Mouse (Mus musculus) embryonic facial prominence, embryonic 11.5 days (tissue): ENCODE data around the gene Araf. TPM values are rescaled to one million over a fixed set of nuclear protein-coding genes. Genes with fewer than 3 reads are reported as not detected.

Experiments
- ATAC-seq: fragments of 200-750 bp; cut with Nextera tagmentation; replicated peaks from 2 replicates; pipeline ENCODE4 v1.8.0; 2017; ENCODE audit warnings: low read depth; ENCODE audit not compliant: insufficient number of reproducible peaks, low FRiP score, low TSS enrichment
- DNase-seq: peaks from one replicate; pipeline ENCODE4 v3.0.0-alpha.2; 2015; ENCODE audit warnings: low spot score
- H3K27ac ChIP-seq: fragments of 300-500 bp; sonication (generic); replicated peaks from 2 replicates; pipeline ENCODE4 v1.5.1; 2014; ENCODE audit warnings: mild to moderate bottlenecking, low read depth, low read length, control low read depth
- H3K27me3 ChIP-seq: fragments of 300-500 bp; sonication (generic); 2 replicates; pipeline ENCODE4 v1.6.1; 2014; ENCODE audit warnings: mild to moderate bottlenecking, low read length, moderate library complexity, mixed read lengths; ENCODE audit not compliant: control insufficient read depth, insufficient read depth
- H3K36me3 ChIP-seq: fragments of 300-500 bp; sonication (generic); replicated peaks from 2 replicates; pipeline ENCODE4 v1.6.1; 2014; ENCODE audit warnings: low read depth, mild to moderate bottlenecking, low read length, moderate library complexity, mixed read lengths; ENCODE audit not compliant: control insufficient read depth, insufficient read depth
- H3K4me1 ChIP-seq: fragments of 300-500 bp; sonication (generic); 2 replicates; pipeline ENCODE4 v1.6.1; 2014; ENCODE audit warnings: low read length, mixed read lengths; ENCODE audit not compliant: control insufficient read depth, insufficient read depth
- H3K4me2 ChIP-seq: fragments of 300-500 bp; sonication (generic); 2 replicates; pipeline ENCODE4 v1.6.1; 2014; ENCODE audit warnings: low read depth, mild to moderate bottlenecking, control low read depth, low read length, moderate library complexity
- H3K4me3 ChIP-seq: fragments of 300-500 bp; sonication (generic); 2 replicates; pipeline ENCODE4 v1.5.1; 2014; ENCODE audit warnings: low read depth, low read length, control low read depth
- H3K9ac ChIP-seq: fragments of 300-500 bp; sonication (generic); replicated peaks from 2 replicates; pipeline ENCODE4 v1.6.1; 2014; ENCODE audit warnings: mild to moderate bottlenecking, control low read depth, low read length
- H3K9me3 ChIP-seq: fragments of 300-500 bp; sonication (generic); replicated peaks from 2 replicates; pipeline ENCODE4 v1.6.1; 2016; ENCODE audit warnings: mild to moderate bottlenecking, low read length, inconsistent platforms, mixed read lengths; ENCODE audit not compliant: control insufficient read depth
- WGBS: fragments of 180-500 bp; shearing (Covaris S2); extraction: QIAGEN DNeasy Blood & Tissue Kit; methylation state at CpG from one replicate; pipeline ENCODE4 v1.1.7; 2014; 5-methylcytosine and 5-hydroxymethylcytosine counted together
- polyA plus RNA-seq: library from polyadenylated mRNA; unstranded; fragments of >200 nt; fragmentation: Nextera tagmentation; extraction: Ambion mirVana; gene quantifications from 2 replicates; pipeline ENCODE4 v1.2.1, GENCODE M21; 2014

Araf gene
- 68.0 and 74.8 TPM in 2 replicates for polyA plus RNA-seq

DNA sequence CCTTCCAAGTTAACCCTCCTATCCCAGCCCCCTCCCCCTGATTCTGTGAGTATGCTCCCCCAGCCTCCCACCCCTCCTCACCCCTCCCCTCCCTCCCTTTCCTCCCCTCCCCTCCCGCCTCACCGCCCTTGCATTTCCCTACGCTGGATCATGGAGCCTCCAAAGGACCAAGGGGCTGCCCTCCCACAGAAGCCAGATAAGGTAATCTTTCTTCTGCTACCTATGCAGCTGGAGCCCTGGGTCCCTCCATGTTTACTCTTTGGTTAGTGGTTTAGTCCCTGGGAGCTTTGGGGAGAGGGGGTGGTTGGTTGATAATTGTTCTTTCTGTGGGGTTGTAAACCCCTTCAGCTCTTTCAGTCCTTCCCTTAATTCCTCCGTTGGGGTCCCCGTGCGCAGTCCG, at the start of gene Araf:
Araf (plus strand) TSS at position 134 of the 400 bp plus-strand sequence.
- Histone ChIP-seq H3K4me2 (peak within 1 kb of the TSS; percentile 43), H3K9me3 (no peaks in the 10 kb centered on the region), H3K36me3 (no peaks in the 10 kb centered on the region), H3K4me1 (no peaks in the 10 kb centered on the region), H3K27me3 (no peaks in the 10 kb centered on the region), H3K9ac (peak within 1 kb of the TSS; percentile 56), H3K27ac (peak within 1 kb of the TSS; percentile 67), H3K4me3 (peak within 1 kb of the TSS; percentile 41)
- peak; percentile 38 for DNase-seq
- ATAC-seq: peak; percentile 40
- 11% methylated on average over 5 of the region's 7 CpGs for WGBS

DNA sequence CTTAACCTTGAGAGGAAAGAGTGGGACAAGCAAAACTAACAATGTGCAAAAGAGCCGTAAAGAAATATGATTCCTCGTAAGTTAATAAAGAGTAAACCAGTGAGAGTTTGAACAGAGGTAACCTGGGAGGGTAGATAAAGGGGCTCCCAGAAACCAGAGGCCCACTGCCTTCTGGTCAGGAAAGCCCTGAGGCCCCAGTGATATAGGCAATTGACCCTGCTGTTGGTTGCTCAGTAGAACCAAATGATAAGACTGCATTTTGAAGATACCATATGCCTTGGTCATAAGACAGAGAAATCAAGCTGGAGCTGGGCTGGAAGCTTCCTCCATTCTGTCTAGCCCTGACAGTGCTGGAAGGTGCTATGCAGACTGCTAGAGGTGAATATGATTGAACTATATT, 48.8 kb upstream of the Araf start:
- Histone ChIP-seq H3K9me3 (no peaks in the 10 kb centered on the region), H3K27me3 (no peaks in the 10 kb centered on the region), H3K4me1 (no peaks in the 10 kb centered on the region), H3K4me3 (no peak overlapping the region), H3K27ac (no peak overlapping the region), H3K4me2 (no peak overlapping the region), H3K9ac (no peak overlapping the region), H3K36me3 (no peaks in the 10 kb centered on the region)
- DNase-seq (no peak), ATAC-seq (no peak)
- WGBS: 90% methylated on average over 2 of the region's 2 CpGs

DNA sequence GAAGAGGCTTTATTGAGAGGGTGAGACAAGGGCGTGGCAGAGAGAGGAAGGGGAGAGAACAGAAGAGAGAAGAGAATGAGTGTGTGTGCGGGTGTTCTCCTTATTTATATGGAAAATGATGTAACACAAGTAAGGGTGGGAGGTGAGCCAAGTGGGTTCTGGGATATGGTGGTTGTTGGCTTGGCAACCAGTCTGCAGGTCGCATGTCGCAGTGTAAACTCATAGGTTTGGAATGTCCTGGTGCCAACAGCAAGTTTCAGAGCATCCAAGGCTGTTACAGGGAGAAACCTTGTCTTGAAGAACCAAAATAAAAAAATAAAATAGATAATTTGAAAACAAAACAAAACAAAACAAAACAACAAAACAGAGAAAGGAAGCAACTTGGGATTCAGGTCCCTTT, 36.4 kb upstream of the Araf start:
- H3K4me3 ChIP-seq: no peak overlapping the region
- no peaks in the 10 kb centered on the region for H3K9me3 ChIP-seq
- H3K27me3 ChIP-seq: no peaks in the 10 kb centered on the region
- 89% methylated on average over 4 of the region's 4 CpGs for WGBS
- H3K27ac ChIP-seq: no peak overlapping the region
- H3K4me1 ChIP-seq: no peaks in the 10 kb centered on the region
- no peak overlapping the region for H3K9ac ChIP-seq
- no peak overlapping the region for H3K4me2 ChIP-seq
- no peaks in the 10 kb centered on the region for H3K36me3 ChIP-seq
- ATAC-seq: no peak
- DNase-seq: no peak

DNA sequence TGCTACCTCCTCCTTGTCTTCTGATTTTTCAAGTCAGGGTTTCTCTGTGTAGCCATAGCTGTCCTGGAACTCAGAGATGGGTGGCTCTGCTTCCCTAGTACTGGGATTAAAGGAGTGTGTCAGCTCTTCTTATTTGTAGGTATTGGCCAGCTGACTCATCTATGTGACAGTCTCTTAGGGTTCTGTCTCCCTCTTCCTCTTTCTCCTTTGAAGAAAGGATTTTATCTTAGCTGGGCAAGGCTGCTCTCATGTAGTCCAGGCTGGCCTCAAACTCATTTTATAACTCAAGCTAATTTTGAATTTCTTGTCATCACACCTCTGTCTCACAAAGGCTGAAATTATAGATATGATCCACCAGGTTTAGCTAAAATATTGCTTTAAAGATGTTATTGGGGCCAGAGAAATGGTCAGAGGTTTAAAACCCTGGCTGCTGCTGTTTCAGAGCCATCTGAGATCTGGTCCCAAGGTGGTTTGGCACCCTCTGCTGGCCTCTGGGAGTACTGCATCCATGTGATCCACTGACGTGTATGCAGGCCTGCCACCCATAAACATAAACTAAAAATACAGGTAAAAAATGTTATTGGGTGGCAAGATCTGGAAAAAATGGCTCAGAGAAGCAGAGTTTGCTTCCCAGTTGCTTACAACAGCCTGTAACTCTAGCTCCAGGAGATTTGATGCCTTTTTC, 26.8 kb upstream of the Araf start:
- 6% methylated on average over 1 of the region's 1 CpGs for WGBS
- Histone ChIP-seq H3K4me2 (no peak overlapping the region), H3K9me3 (no peaks in the 10 kb centered on the region), H3K27me3 (no peaks in the 10 kb centered on the region), H3K4me1 (no peaks in the 10 kb centered on the region), H3K36me3 (no peaks in the 10 kb centered on the region), H3K4me3 (no peak overlapping the region), H3K9ac (no peak overlapping the region), H3K27ac (no peak overlapping the region)
- DNase-seq: peak; percentile 83
- no peak for ATAC-seq

DNA sequence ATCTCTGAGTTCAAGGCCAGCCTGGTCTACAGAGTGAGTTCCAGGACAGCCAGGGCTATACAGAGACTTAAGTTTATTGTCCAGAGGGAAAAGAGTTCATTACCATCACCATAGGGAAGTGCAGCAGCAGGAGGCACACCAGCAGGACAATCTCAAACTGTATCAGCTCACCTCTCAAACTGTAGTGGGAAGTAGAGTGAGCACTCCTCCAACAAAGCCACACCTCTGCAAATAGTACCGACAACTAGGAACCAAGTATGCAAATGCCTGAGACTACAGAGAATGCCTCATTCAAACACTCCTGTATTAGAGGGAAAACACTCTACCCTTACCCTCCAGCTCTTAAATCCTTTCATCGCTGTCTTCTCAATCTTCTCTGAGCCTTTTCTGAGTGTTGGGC, 25.9 kb upstream of the Araf start:
- WGBS: 58% methylated on average over 2 of the region's 2 CpGs
- Histone ChIP-seq H3K36me3 (no peaks in the 10 kb centered on the region), H3K4me2 (no peak overlapping the region), H3K4me1 (no peaks in the 10 kb centered on the region), H3K4me3 (no peak overlapping the region), H3K27ac (no peak overlapping the region), H3K9ac (no peak overlapping the region), H3K27me3 (no peaks in the 10 kb centered on the region), H3K9me3 (no peaks in the 10 kb centered on the region)
- no peak for ATAC-seq
- DNase-seq: no peak

DNA sequence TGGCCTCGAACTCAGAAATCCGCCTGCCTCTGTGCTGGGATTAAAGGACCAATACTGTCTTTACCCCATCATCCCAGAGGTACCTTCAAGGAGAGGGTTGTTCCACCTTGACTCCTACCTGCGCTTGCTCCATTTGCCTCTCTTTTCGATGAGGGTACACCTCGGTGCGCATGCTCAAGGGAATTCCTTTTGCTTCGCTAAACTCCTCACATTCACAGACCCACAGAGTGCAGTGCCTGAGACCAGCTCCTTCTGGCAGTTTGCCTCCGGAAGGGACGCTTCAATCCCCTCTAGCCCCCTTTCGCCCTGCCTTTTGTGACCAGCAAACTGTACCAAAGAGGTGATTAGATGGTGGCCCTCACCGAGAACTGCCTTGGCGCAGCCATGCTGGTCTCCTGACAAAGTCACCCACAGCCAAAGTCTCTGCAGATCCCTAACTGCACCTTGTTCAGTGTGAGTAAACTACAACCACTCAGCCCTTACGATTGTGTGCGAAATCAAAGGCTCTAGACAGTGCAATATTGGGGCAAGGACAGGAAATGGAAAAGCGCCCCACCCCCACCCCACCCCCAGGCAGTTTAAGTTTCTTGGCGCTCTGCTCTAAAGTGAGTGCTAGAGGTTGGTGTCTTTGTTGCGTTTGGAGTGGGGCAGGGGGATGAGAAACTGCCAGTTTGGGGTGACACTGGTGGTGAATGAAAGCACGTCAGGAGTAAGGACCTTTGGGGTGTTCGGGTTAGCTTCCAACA, 22.2 kb upstream of the Araf start:
- H3K4me1 ChIP-seq: no peaks in the 10 kb centered on the region
- H3K4me3 ChIP-seq: no peak overlapping the region
- no peak overlapping the region for H3K9ac ChIP-seq
- no peaks in the 10 kb centered on the region for H3K36me3 ChIP-seq
- WGBS: 55% methylated on average over 19 of the region's 19 CpGs
- no peaks in the 10 kb centered on the region for H3K9me3 ChIP-seq
- H3K27me3 ChIP-seq: no peaks in the 10 kb centered on the region
- no peak for DNase-seq
- ATAC-seq: no peak
- no peak overlapping the region for H3K4me2 ChIP-seq
- no peak overlapping the region for H3K27ac ChIP-seq

DNA sequence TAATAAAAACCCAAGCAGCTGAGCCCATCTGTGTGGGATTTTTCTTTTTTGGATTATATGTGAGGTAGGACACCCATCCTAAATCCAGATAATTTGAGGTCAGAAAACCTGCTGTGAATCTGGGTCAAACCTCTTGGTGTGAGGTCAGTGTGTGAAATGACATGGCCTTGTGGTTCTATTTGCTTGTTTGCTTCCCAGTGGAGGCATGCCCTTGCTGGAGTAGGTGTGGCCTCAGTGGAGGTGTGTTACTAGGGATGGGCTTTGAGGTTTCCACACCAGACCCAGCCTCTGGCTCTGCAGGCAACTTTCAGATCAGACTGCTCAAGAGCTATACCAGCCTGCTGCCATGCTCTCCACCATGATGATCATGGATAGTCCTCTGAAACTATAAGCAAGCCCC, 20.0 kb upstream of the Araf start:
- H3K4me2 ChIP-seq: no peak overlapping the region
- H3K9me3 ChIP-seq: no peaks in the 10 kb centered on the region
- DNase-seq: no peak
- no peaks in the 10 kb centered on the region for H3K27me3 ChIP-seq
- no peaks in the 10 kb centered on the region for H3K4me1 ChIP-seq
- H3K27ac ChIP-seq: no peak overlapping the region
- ATAC-seq: no peak
- no peak overlapping the region for H3K9ac ChIP-seq
- H3K4me3 ChIP-seq: no peak overlapping the region
- H3K36me3 ChIP-seq: no peaks in the 10 kb centered on the region

DNA sequence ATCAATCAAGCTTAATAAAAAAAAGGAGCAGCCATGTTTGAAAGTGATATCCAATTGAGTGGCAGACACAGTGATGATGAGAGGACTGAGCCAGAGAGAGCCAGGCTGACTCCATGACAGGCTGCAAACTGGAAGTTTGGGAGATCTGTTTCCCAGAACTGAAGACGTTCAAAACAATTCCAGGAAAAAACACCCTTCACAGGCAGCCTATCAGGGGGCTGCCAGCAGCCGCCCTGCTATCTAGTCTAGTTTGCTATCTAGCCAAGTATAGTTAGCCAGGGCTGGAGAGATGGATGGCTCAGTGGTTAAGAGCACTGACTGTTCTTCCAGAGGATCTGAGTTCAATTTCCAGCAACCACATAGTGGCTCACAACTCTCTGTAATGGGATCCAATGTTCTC, 10.3 kb upstream of the Araf start:
- Histone ChIP-seq H3K4me1 (no peaks in the 10 kb centered on the region), H3K27ac (no peak overlapping the region), H3K4me3 (no peak overlapping the region), H3K27me3 (no peaks in the 10 kb centered on the region), H3K9me3 (no peaks in the 10 kb centered on the region), H3K9ac (no peak overlapping the region), H3K4me2 (no peak overlapping the region), H3K36me3 (no peaks in the 10 kb centered on the region)
- 76% methylated on average over 2 of the region's 2 CpGs for WGBS
- ATAC-seq (no peak), DNase-seq (no peak)
